Mouse (Mus musculus) retina, postnatal 1 day (tissue): ENCODE measurements around the gene Fbn1.

Source experiments
- DNase-seq: peaks from one replicate; pipeline ENCODE4 v3.0.0-alpha.2; 2012

The Fbn1 gene

GRCm38 (mm10) chr2:125452369-125453097, 55.3 kb downstream of the Fbn1 start:
- no peak for DNase-seq

- DNase-seq: no peak
Measured at GRCm38 (mm10) chr2:125449361-125449760, 58.4 kb downstream of the Fbn1 start.

GRCm38 (mm10) chr2:125448881-125449280, 58.9 kb downstream of the Fbn1 start:
- DNase-seq: no peak

GRCm38 (mm10) chr2:125447274-125447898, 60.4 kb downstream of the Fbn1 start:
- DNase-seq: no peak

GRCm38 (mm10) chr2:125438381-125438780, 69.4 kb downstream of the Fbn1 start:
- DNase-seq: peak; percentile 50

- no peak for DNase-seq
Measured at GRCm38 (mm10) chr2:125436240-125436639, 71.6 kb downstream of the Fbn1 start.

GRCm38 (mm10) chr2:125433524-125433923, 74.3 kb downstream of the Fbn1 start:
- no peak for DNase-seq

- DNase-seq: no peak
Measured at GRCm38 (mm10) chr2:125431491-125431890, 76.3 kb downstream of the Fbn1 start.

- DNase-seq: no peak
Measured at GRCm38 (mm10) chr2:125428811-125429438, 78.9 kb downstream of the Fbn1 start.

- no peak for DNase-seq
Measured at GRCm38 (mm10) chr2:125420604-125421003, 87.2 kb downstream of the Fbn1 start.

- no peak for DNase-seq
Measured at GRCm38 (mm10) chr2:125419681-125420080, 88.1 kb downstream of the Fbn1 start.

GRCm38 (mm10) chr2:125418546-125418945, 89.2 kb downstream of the Fbn1 start:
- DNase-seq: no peak

GRCm38 (mm10) chr2:125416541-125417245, 91.1 kb downstream of the Fbn1 start:
- DNase-seq: no peak

- DNase-seq: no peak
Measured at GRCm38 (mm10) chr2:125412351-125412750, 95.4 kb downstream of the Fbn1 start.

GRCm38 (mm10) chr2:125411777-125412176, 96.0 kb downstream of the Fbn1 start:
- DNase-seq: no peak

- DNase-seq: no peak
Measured at GRCm38 (mm10) chr2:125404509-125405105, 103.2 kb downstream of the Fbn1 start.

GRCm38 (mm10) chr2:125402276-125402675, 105.5 kb downstream of the Fbn1 start:
- DNase-seq: no peak

GRCm38 (mm10) chr2:125400121-125400520, 107.7 kb downstream of the Fbn1 start:
- DNase-seq: no peak

GRCm38 (mm10) chr2:125397796-125398195, 110.0 kb downstream of the Fbn1 start:
- DNase-seq: no peak

GRCm38 (mm10) chr2:125394428-125395101, 113.2 kb downstream of the Fbn1 start:
- no peak for DNase-seq

- DNase-seq: no peak
Measured at GRCm38 (mm10) chr2:125391582-125391981, 116.2 kb downstream of the Fbn1 start.

- DNase-seq: no peak
Measured at GRCm38 (mm10) chr2:125389796-125390195, 118.0 kb downstream of the Fbn1 start.
